Mouse (Mus musculus): ENCODE results near the gene Gm17455. TPM values are rescaled to one million over a fixed set of nuclear protein-coding genes. Genes with fewer than 3 reads are reported as not detected.

Gm17455 gene
- total RNA-seq, 1 experiment from 2014 or later = not detected

GRCm38 (mm10) chr10:60419624-60420023 lies 20.1 kb downstream of the Gm17455 start:
- DNase-seq = no peak

- no peak for DNase-seq
Observed at GRCm38 (mm10) chr10:60422756-60423155, 23.2 kb downstream of the Gm17455 start.

- DNase-seq = no peak
Observed at GRCm38 (mm10) chr10:60430001-60430400, 30.5 kb downstream of the Gm17455 start.

GRCm38 (mm10) chr10:60430591-60430990 lies 31.1 kb downstream of the Gm17455 start:
- no peak for DNase-seq

DNA sequence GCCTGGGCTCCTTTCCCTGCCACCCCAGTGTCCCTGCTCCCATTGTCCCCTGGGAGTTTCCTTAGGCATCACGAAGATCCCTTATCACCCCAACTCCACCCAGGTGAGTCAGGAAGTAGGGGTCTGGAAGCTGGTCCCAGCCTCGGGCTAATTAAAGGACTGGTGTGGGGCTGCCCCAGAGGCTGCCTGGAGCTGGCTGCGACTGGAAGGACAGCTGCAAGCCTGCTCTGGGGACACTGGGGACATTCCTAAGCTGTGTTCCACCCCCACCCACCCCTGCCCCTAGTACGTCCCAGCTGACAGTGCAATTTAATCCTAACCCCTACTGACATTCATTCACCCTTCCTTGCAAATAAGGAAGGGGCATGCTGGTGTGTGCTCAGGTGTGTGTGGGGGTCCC lies 33.2 kb downstream of the Gm17455 start:
- DNase-seq = no peak

DNA sequence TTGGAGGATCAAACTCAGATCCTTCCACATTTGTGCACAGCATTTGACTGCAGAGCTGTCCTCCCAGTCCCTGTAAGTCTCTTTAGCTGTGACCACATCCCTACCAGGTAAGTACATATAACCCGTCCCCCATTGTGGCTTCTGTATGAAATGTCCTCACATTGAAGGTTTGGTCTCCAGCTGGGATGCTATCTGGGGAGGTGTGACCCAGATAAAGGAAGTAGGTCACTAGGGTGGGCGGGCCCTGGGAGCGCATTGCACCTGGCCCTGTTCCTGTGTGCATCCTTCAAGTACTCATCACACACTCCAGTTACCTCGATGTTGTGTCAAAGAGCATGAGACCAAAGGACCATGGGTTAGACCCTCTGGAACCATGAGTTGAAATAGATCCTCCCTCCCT lies 42.8 kb downstream of the Gm17455 start:
- DNase-seq = no peak

DNA sequence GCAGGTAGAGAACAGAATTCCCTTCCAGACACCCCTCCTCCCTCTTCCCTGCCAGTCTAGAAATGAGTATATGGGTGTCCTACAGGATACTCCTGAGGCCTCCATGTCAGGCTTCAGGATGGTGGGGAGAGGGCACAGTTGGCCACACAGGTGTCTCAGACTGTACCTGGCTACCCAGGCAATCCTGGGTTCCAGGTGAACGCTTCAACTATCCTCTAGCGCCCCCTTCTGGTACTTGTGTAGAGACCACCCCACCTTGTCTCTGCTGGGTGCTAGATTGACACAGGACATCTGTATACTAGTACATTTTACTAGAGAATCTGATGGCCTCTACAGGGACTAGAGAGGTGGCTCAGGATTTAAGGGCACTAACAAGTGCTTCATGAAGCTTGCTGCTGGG lies 43.6 kb downstream of the Gm17455 start:
- DNase-seq = no peak

DNA sequence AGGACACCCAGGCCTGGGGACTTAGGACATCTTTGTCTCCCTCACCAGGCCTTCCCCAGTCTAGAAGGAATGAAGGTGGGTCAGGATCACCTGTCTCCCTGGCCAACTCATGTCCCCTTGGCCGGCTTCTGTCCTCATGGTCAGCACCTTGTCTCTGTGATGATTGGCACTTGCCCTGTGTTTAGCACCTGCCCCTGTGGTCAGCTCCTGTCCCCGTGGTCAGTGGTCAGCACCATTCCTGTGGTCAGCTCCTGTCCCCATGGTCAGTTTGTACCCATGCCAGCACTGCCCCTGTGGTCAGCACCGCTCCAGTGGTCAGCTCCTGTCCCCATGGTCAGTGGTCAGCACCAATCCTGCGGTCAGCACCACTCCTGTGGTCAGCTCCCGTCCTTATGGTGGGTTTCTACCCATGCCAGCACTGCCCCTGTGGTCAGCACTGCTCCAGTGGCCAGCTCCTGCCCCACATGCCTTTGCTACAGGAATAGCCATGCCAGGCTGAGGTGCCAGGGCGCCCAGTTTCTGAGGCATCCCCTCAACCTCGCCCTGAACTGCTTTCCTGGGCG lies 45.6 kb downstream of the Gm17455 start:
- DNase-seq = peak; percentile 90

DNA sequence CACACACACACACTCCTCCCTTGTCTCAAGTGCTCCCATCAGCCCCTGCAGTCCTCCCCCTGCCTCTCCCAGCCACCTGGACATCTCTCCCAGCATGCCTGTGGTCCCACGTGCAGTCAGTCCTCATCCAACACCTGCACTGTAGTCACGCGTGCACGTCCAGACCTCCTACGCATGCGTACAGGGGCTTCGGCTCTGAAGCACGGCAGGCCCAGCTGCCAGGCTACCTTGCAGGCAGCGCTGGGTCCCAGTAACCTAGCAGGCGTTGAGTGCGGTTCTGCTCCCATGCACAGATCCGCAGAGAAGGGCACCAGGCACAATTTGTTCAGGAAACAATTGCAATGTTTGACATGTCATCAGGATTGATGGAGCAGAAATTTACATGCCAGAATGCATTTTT lies 47.7 kb downstream of the Gm17455 start:
- no peak for DNase-seq

Other genes starting within 250 kb of the Gm17455 start
- gene Chst3, start 180.5 kb upstream of the Gm17455 start, total RNA-seq (2021) = 2.0 and 5.4 TPM in 2 replicates
- 876 and 969 TPM in 2 replicates for gene Psap, start 122.1 kb upstream of the Gm17455 start, total RNA-seq (2021)
- gene Vsir, start 52.9 kb upstream of the Gm17455 start, total RNA-seq (2021) = 12.8 and 22.1 TPM in 2 replicates